Mouse (Mus musculus) forebrain, embryonic 14.5 days (tissue): Measurements from ENCODE around the gene Zdhhc1. TPM values are rescaled to one million over a fixed set of nuclear protein-coding genes. Genes with fewer than 3 reads are reported as not detected.

Source experiments
- polyA plus RNA-seq: library from polyadenylated mRNA; unstranded; fragments of >200 nt; fragmentation: Nextera tagmentation; extraction: Ambion mirVana; gene quantifications from 2 replicates; pipeline ENCODE4 v1.2.1, GENCODE M21; 2014

Gene Zdhhc1
- polyA plus RNA-seq, 1 experiment from 2014 or later = 15.5 TPM

Other genes with a start within 250 kb of the Zdhhc1 start
- 3.1 and 4.1 TPM in 2 replicates for gene B3gnt9, start 241.7 kb downstream of the Zdhhc1 start, polyA plus RNA-seq
- gene Tradd, start 232.3 kb downstream of the Zdhhc1 start, polyA plus RNA-seq = 14.8 and 21.8 TPM in 2 replicates
- 0.50 and 0.85 TPM in 2 replicates for gene Fbxl8, start 232.3 kb downstream of the Zdhhc1 start, polyA plus RNA-seq
- 0.14 and 0.37 TPM in 2 replicates for gene Hsf4, start 227.1 kb downstream of the Zdhhc1 start, polyA plus RNA-seq
- 2.9 and 3.0 TPM in 2 replicates for gene Nol3, start 220.8 kb downstream of the Zdhhc1 start, polyA plus RNA-seq
- gene 4931428F04Rik, start 207.0 kb downstream of the Zdhhc1 start, polyA plus RNA-seq = 67.9 and 69.5 TPM in 2 replicates
- gene Exoc3l, start 200.8 kb downstream of the Zdhhc1 start, polyA plus RNA-seq = 8.3 and 8.8 TPM in 2 replicates
- gene E2f4, start 199.2 kb downstream of the Zdhhc1 start, polyA plus RNA-seq = 50.8 and 51.9 TPM in 2 replicates
- gene Elmo3, start 191.3 kb downstream of the Zdhhc1 start, polyA plus RNA-seq = 0.70 and 0.82 TPM in 2 replicates
- 0.67 and 0.93 TPM in 2 replicates for gene Lrrc29, start 170.6 kb downstream of the Zdhhc1 start, polyA plus RNA-seq
- 130 and 141 TPM in 2 replicates for gene Tmem208, start 170.5 kb downstream of the Zdhhc1 start, polyA plus RNA-seq
- 0.39 and 0.48 TPM in 2 replicates for gene Fhod1, start 148.9 kb downstream of the Zdhhc1 start, polyA plus RNA-seq
- gene Slc9a5, start 148.1 kb downstream of the Zdhhc1 start, polyA plus RNA-seq = 3.8 and 6.9 TPM in 2 replicates
- 1.1 and 1.2 TPM in 2 replicates for gene Plekhg4, start 123.6 kb downstream of the Zdhhc1 start, polyA plus RNA-seq
- gene Kctd19, start 83.4 kb downstream of the Zdhhc1 start, polyA plus RNA-seq = 0.09 TPM in 1 of 2 replicates, not detected in the other
- gene Lrrc36, start 83.3 kb downstream of the Zdhhc1 start, polyA plus RNA-seq = 0.22 and 0.43 TPM in 2 replicates
- 49.2 and 57.0 TPM in 2 replicates for gene Tppp3, start 25.4 kb downstream of the Zdhhc1 start, polyA plus RNA-seq
- gene Hsd11b2, start 21.9 kb upstream of the Zdhhc1 start, polyA plus RNA-seq = 1.1 and 1.8 TPM in 2 replicates
- gene Atp6v0d1, start 69.1 kb upstream of the Zdhhc1 start, polyA plus RNA-seq = 194 and 211 TPM in 2 replicates
- gene Ripor1, start 108.4 kb upstream of the Zdhhc1 start, polyA plus RNA-seq = 14.9 and 21.7 TPM in 2 replicates
- 100 and 108 TPM in 2 replicates for gene Ctcf, start 139.7 kb upstream of the Zdhhc1 start, polyA plus RNA-seq
- 0.72 and 1.8 TPM in 2 replicates for gene Agrp, start 140.5 kb upstream of the Zdhhc1 start, polyA plus RNA-seq
- gene Carmil2, start 189.4 kb upstream of the Zdhhc1 start, polyA plus RNA-seq = 6.0 and 8.4 TPM in 2 replicates
- gene Acd, start 204.2 kb upstream of the Zdhhc1 start, polyA plus RNA-seq = 79.7 and 89.5 TPM in 2 replicates
- 48.1 and 54.6 TPM in 2 replicates for gene Pard6a, start 204.2 kb upstream of the Zdhhc1 start, polyA plus RNA-seq
- gene 4933405L10Rik, start 210.8 kb upstream of the Zdhhc1 start, polyA plus RNA-seq = 0.20 and 0.34 TPM in 2 replicates
- gene Enkd1, start 211.3 kb upstream of the Zdhhc1 start, polyA plus RNA-seq = 18.9 and 19.0 TPM in 2 replicates